Mouse (Mus musculus): ENCODE measurements around the gene Eri3. TPM values are rescaled to one million over a fixed set of nuclear protein-coding genes. Genes with fewer than 3 reads are reported as not detected.
A peak's percentile ranks its signal among the peaks of the same experiment; 100 is the strongest.

The Eri3 gene
- polyA plus RNA-seq, 1 experiment from 2014 or later: 140 TPM

DNA sequence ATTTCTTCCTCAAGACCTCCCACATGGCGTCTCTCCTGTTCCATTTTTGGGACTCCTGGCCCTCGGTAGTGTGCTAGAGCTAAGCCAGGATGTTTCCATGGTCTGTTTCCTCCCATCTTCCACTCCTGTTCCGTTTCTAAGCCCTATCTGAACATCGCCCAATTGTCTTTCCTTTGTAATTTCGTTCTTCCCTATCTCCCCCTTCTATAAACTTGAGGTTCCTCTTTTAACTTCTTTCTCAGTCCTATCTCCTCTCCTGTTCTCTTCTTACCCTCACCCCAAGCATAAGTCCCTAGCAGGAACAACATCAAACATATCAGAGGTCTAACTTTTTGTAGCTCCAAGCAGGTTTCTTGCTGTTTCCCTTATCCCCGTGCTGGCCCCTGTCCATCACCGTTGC, 13.2 kb upstream of the Eri3 start:
- Histone ChIP-seq H3K36me3 (ENCODE audit: control insufficient read depth, insufficient read depth, low read length) (no peaks in the 10 kb centered on the region), H3K4me2 (ENCODE audit: low read depth, severe bottlenecking) (no peak overlapping the region), H3K9me3 (ENCODE audit: control insufficient read depth, low read length) (no peaks in the 10 kb centered on the region), H3K9ac (ENCODE audit: low read length) (no peak overlapping the region), H3K4me3 (ENCODE audit: low read depth, low read length) (no peak overlapping the region), H3K27ac (replicated peaks; ENCODE audit: low read depth, low read length) (no peak overlapping the region), H3K27me3 (ENCODE audit: control insufficient read depth, insufficient read depth, low read length) (no peaks in the 10 kb centered on the region), H3K4me1 (ENCODE audit: control insufficient read depth, insufficient read depth, low read length) (no peaks in the 10 kb centered on the region; the same call in 1 of the 2 replicates)
- no peak for DNase-seq (ENCODE audit: low spot score)
- WGBS: 92% methylated on average over 7 of the region's 7 CpGs
- no peak for ATAC-seq (ENCODE audit: insufficient number of reproducible peaks, low FRiP score, low TSS enrichment, low read depth)

DNA sequence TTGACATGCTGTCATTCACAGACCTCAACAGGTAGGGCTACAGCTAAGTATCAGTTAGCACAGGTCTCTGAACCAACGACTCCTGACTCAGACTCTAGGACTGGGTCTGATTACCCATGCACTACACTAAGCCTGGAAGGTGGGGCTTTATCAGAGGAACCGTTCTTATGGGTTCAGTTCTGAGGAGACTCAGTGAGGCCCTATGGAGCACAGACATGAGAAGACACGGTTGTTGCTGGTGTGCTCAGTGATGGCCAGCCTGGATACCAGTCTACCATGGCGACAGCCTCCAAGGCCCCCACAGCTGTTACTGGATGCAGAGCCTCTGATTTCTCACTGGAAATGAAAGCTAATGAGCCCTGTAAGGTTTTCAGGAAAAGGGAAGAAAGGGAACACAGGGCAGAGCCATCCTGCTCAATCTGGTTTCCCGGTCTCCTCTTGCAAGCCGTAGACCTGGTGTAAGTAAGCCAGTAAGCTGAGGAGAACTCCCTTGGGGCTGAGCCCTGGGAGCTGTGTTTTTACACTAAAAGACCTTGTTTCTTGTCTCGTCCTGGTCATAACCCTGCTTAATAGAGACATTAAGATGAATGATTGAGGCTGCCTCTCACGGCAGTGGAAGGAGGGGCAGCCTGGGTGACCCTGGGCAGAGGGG, 10.7 kb upstream of the Eri3 start:
- WGBS: 72% methylated on average over 8 of the region's 8 CpGs
- DNase-seq (ENCODE audit: low spot score) (no peak), ATAC-seq (ENCODE audit: insufficient number of reproducible peaks, low FRiP score, low TSS enrichment, low read depth) (no peak)

DNA sequence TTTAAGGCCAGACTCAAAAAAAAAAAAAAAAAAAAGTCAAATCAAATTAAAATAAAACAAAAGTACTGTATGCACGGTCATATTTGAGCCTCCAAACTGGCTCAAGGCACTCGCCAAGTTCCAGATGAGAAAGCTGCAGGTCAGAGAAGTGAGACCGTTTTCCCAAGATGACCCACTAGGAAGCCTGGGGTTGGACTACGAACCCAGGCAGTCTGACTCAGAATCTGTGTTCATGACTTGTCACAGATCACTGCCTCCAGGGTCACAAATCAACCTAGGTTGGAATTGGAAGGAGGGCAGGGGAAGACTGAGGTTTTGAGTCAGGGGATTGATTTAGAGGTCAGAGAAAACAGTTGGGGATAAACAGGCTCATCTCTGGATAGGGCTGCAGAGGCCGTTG, 9.6 kb upstream of the Eri3 start:
- Histone ChIP-seq H3K4me1 (ENCODE audit: control insufficient read depth, insufficient read depth, low read length) (no peaks in the 10 kb centered on the region; the same call in 1 of the 2 replicates), H3K4me2 (ENCODE audit: low read depth, severe bottlenecking) (no peak overlapping the region), H3K27me3 (ENCODE audit: control insufficient read depth, insufficient read depth, low read length) (no peaks in the 10 kb centered on the region), H3K36me3 (ENCODE audit: control insufficient read depth, insufficient read depth, low read length) (no peaks in the 10 kb centered on the region), H3K9ac (ENCODE audit: low read length) (no peak overlapping the region), H3K9me3 (ENCODE audit: control insufficient read depth, low read length) (no peaks in the 10 kb centered on the region), H3K4me3 (ENCODE audit: low read depth, low read length) (no peak overlapping the region), H3K27ac (replicated peaks; ENCODE audit: low read depth, low read length) (no peak overlapping the region)
- ATAC-seq (ENCODE audit: insufficient number of reproducible peaks, low FRiP score, low TSS enrichment, low read depth): no peak
- DNase-seq (ENCODE audit: low spot score): no peak
- 62% methylated on average over 5 of the region's 5 CpGs for WGBS

More for the DNA sequence above, 10.7 kb upstream of the Eri3 start:
- Histone ChIP-seq H3K4me3 (ENCODE audit: low read depth, low read length) (no peak overlapping the region), H3K9me3 (ENCODE audit: control insufficient read depth, low read length) (no peaks in the 10 kb centered on the region), H3K36me3 (ENCODE audit: control insufficient read depth, insufficient read depth, low read length) (no peaks in the 10 kb centered on the region), H3K4me2 (ENCODE audit: low read depth, severe bottlenecking) (no peak overlapping the region), H3K27me3 (ENCODE audit: control insufficient read depth, insufficient read depth, low read length) (no peaks in the 10 kb centered on the region), H3K4me1 (ENCODE audit: control insufficient read depth, insufficient read depth, low read length) (no peaks in the 10 kb centered on the region; the same call in 1 of the 2 replicates), H3K27ac (replicated peaks; ENCODE audit: low read depth, low read length) (no peak overlapping the region), H3K9ac (ENCODE audit: low read length) (no peak overlapping the region)

DNA sequence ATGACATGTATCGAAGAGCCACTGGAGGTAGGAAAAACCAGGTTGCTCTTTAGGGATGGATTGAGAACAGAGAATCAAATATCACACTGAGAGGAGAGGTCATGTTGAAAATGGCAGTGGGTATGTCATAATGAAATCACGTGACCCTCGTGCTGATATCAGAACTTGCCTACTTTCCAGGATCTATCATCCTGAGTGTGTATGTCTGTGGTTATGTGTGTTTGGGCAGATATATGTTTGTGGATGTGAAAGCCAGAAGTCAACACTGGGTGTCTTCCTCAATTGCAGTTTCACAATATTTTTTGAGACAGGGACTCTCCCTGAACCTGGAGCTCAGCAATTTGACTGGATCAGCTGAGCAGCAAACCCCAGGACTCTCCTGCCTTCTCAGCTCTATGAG, 4.7 kb upstream of the Eri3 start:
- peaks cover 4% of the 10 kb centered on the region for H3K4me1 ChIP-seq (ENCODE audit: control insufficient read depth, insufficient read depth, low read length)
- no peaks in the 10 kb centered on the region for H3K9me3 ChIP-seq (ENCODE audit: control insufficient read depth, low read length)
- H3K4me3 ChIP-seq (ENCODE audit: low read depth, low read length): no peak overlapping the region
- no peak overlapping the region for H3K9ac ChIP-seq (ENCODE audit: low read length)
- no peak for DNase-seq (ENCODE audit: low spot score)
- no peak overlapping the region for H3K27ac ChIP-seq (replicated peaks; ENCODE audit: low read depth, low read length)
- no peaks in the 10 kb centered on the region for H3K27me3 ChIP-seq (ENCODE audit: control insufficient read depth, insufficient read depth, low read length)
- no peak overlapping the region for H3K4me2 ChIP-seq (ENCODE audit: low read depth, severe bottlenecking)
- no peak for ATAC-seq (ENCODE audit: insufficient number of reproducible peaks, low FRiP score, low TSS enrichment, low read depth)
- WGBS: 86% methylated on average over 3 of the region's 3 CpGs
- no peaks in the 10 kb centered on the region for H3K36me3 ChIP-seq (ENCODE audit: control insufficient read depth, insufficient read depth, low read length)

DNA sequence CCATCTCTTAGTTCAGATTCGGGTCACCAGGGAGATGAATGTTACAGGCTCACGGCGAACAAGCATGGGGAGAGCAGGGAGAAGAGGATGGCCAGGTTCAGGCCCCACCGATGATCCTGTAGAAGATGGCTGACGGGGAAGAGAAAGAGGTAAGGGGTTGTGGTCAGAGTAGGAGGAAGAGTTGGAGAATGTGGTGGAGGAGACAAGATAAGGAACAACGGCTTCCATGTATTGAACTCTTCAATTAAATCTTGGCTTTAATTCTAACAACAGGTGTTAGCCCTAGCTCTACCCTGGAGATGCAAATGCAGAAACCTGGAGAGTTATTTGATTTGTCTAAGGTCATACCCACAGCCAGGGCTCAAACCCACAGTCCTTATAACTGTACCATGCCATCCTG, 3.5 kb upstream of the Eri3 start:
- WGBS: 90% methylated on average over 6 of the region's 6 CpGs
- Histone ChIP-seq H3K36me3 (ENCODE audit: control insufficient read depth, insufficient read depth, low read length) (no peaks in the 10 kb centered on the region), H3K9me3 (ENCODE audit: control insufficient read depth, low read length) (no peaks in the 10 kb centered on the region), H3K4me3 (ENCODE audit: low read depth, low read length) (no peak overlapping the region), H3K9ac (ENCODE audit: low read length) (no peak overlapping the region), H3K4me1 (ENCODE audit: control insufficient read depth, insufficient read depth, low read length) (peaks cover 13% of the 10 kb centered on the region), H3K27me3 (ENCODE audit: control insufficient read depth, insufficient read depth, low read length) (no peaks in the 10 kb centered on the region), H3K4me2 (ENCODE audit: low read depth, severe bottlenecking) (no peak overlapping the region), H3K27ac (replicated peaks; ENCODE audit: low read depth, low read length) (no peak overlapping the region)
- no peak for ATAC-seq (ENCODE audit: insufficient number of reproducible peaks, low FRiP score, low TSS enrichment, low read depth)
- DNase-seq (ENCODE audit: low spot score): no peak

DNA sequence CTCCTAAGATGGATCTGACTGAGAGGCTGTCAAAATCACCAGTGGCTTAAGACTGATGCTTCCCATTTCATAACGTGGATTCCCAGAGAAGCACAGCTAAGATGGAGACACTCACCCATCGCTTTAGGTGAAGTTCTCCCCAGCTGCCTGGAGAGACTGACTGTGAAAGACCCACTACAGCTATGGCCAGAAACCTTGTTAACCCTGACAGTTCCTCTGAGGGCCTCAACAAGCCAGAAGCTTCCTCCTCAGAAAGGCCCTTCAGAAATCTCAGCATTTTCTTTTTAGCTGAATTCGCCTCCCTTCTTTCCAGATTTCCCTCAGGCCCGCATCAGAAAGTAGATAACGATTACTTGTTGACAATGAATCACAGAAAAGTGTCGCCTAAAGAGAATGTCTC, 589 bp upstream of the Eri3 start:
- Histone ChIP-seq H3K36me3 (ENCODE audit: control insufficient read depth, insufficient read depth, low read length) (no peaks in the 10 kb centered on the region), H3K9me3 (ENCODE audit: control insufficient read depth, low read length) (no peaks in the 10 kb centered on the region), H3K4me1 (ENCODE audit: control insufficient read depth, insufficient read depth, low read length) (peaks cover 16% of the 10 kb centered on the region), H3K9ac (ENCODE audit: low read length) (no peak overlapping the region), H3K4me2 (ENCODE audit: low read depth, severe bottlenecking) (peak overlapping the region; percentile 31; the same call in 1 of the 2 replicates), H3K27me3 (ENCODE audit: control insufficient read depth, insufficient read depth, low read length) (no peaks in the 10 kb centered on the region), H3K4me3 (ENCODE audit: low read depth, low read length) (no peak overlapping the region), H3K27ac (replicated peaks; ENCODE audit: low read depth, low read length) (no peak overlapping the region)
- WGBS: 46% methylated on average over 6 of the region's 6 CpGs
- ATAC-seq (ENCODE audit: insufficient number of reproducible peaks, low FRiP score, low TSS enrichment, low read depth) (no peak), DNase-seq (ENCODE audit: low spot score) (no peak)

DNA sequence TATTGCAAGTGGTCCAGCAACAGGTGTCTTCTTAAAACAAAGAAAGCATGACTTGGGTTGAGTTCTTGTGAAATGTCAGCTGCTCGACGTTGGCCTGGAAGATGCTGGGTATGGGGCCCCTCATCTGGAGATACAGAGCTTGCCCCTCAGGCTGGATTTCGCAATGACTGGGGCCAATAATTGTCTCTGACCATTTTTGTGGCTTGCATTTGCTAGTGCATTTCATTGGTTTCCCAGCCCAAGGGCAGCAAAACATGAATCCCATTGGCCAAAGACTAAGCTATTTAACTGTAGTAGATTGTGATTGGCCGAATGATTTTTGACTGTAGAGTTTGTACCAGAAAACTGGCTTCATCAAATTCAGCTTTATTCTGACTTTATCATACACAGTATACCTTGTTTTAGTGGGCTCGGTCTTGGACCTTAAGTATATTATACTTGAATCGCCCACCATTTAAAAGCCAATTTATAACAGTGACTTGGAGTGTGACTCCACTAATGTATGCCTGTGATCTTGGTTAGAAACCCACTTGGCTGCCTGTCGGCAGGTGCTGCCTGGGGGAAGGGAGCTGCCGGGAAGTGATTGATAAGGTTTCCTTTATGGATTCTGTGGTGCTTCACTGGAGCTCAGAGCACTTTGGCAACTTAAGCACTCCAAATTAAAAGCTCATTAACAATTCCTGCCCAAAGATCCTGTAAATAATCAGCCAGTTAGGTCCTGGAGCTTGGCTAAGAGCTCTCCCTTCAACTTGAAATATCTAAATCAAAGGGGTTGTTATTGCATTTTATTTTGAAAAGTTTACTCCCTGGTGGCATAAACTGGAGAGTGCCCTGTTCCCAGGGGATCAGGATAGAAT, 1.2 kb downstream of the Eri3 start:
- peak overlapping the region; percentile 69 for H3K4me2 ChIP-seq (ENCODE audit: low read depth, severe bottlenecking)
- peak overlapping the region; percentile 75 for H3K27ac ChIP-seq (replicated peaks; ENCODE audit: low read depth, low read length)
- peaks cover 16% of the 10 kb centered on the region for H3K4me1 ChIP-seq (ENCODE audit: control insufficient read depth, insufficient read depth, low read length)
- WGBS: 47% methylated on average over 8 of the region's 8 CpGs
- H3K9me3 ChIP-seq (ENCODE audit: control insufficient read depth, low read length): no peaks in the 10 kb centered on the region
- no peaks in the 10 kb centered on the region for H3K36me3 ChIP-seq (ENCODE audit: control insufficient read depth, insufficient read depth, low read length)
- ATAC-seq (ENCODE audit: insufficient number of reproducible peaks, low FRiP score, low TSS enrichment, low read depth) (no peak), DNase-seq (ENCODE audit: low spot score) (peak; percentile 38)
- H3K4me3 ChIP-seq (ENCODE audit: low read depth, low read length): peak overlapping the region; percentile 94
- H3K27me3 ChIP-seq (ENCODE audit: control insufficient read depth, insufficient read depth, low read length): no peaks in the 10 kb centered on the region
- no peak overlapping the region for H3K9ac ChIP-seq (ENCODE audit: low read length)

DNA sequence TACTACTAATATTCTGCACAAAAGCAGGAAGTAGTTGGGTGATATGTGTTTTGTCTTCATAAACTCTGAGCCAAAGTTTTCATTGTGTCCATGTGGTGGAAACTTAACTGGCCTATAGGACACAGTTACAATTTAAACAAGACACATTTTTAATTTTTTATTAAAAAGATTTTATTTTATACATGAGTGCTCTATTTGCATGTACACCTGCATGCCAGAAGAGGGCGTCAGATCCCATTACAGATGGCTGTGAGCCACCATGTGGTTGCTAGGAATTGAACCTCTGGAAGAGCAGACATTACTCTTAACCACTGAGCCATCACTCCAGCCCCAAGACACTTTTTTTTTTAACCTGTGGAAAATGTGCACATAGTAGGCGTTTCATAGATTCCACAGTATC, 5.3 kb downstream of the Eri3 start:
- Histone ChIP-seq H3K27ac (replicated peaks; ENCODE audit: low read depth, low read length) (no peak overlapping the region), H3K36me3 (ENCODE audit: control insufficient read depth, insufficient read depth, low read length) (no peaks in the 10 kb centered on the region), H3K9me3 (ENCODE audit: control insufficient read depth, low read length) (no peaks in the 10 kb centered on the region), H3K9ac (ENCODE audit: low read length) (no peak overlapping the region), H3K4me2 (ENCODE audit: low read depth, severe bottlenecking) (no peak overlapping the region), H3K4me1 (ENCODE audit: control insufficient read depth, insufficient read depth, low read length) (peaks cover 15% of the 10 kb centered on the region), H3K27me3 (ENCODE audit: control insufficient read depth, insufficient read depth, low read length) (no peaks in the 10 kb centered on the region), H3K4me3 (ENCODE audit: low read depth, low read length) (no peak overlapping the region)
- 57% methylated on average over 2 of the region's 2 CpGs for WGBS
- DNase-seq (ENCODE audit: low spot score) (no peak), ATAC-seq (ENCODE audit: insufficient number of reproducible peaks, low FRiP score, low TSS enrichment, low read depth) (no peak)

All from limb, embryonic 11.5 days (tissue).